Mouse (Mus musculus) small intestine, adult 2 months (tissue): ENCODE measurements around the gene Mau2.

ENCODE experiments used
- CTCF ChIP-seq: fragments of 200-500 bp; IDR thresholded peaks from 2 replicates; pipeline ENCODE4 v1.5.1; 2012; ENCODE audit warnings: low read depth, mild to moderate bottlenecking, control low read depth, inconsistent platforms, low read length, moderate library complexity, mixed read lengths; ENCODE audit not compliant: insufficient replicate concordance, insufficient read length; ENCODE audit errors: extremely low read depth
- POLR2A ChIP-seq: fragments of 200-500 bp; IDR thresholded peaks from 2 replicates; pipeline ENCODE4 v1.6.1; 2012; ENCODE audit warnings: low read depth, mild to moderate bottlenecking, control low read depth, inconsistent platforms, low read length, moderate library complexity

DNA sequence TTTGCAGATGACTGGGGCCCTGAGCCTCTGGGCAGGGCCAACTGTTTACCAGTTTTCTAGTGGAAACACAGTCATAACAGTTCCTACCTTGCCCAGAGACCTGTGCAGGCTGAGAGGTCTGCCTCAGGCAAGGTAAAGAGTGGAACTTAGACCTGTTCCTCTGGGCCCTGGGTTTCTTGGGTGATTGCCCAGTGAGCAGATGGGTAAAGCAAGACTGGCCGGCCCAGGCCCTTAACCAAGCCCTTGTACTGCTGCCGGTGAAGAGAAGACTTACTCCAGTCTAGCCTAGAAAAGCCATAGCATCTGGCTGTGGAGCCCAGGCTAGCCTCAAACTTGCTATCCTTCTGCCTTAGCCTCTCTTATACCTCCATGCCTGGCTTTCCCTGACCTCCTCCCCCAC, 39.4 kb upstream of the Mau2 start:
- no peak for TF ChIP-seq CTCF
- no peak for TF ChIP-seq POLR2A
